Mouse (Mus musculus): ENCODE measurements around the gene Tcf3. TPM values are rescaled to one million over a fixed set of nuclear protein-coding genes. Genes with fewer than 3 reads are reported as not detected.

Gene Tcf3
- polyA plus RNA-seq, 2 experiments: 41.9 to 54.7 TPM

DNA sequence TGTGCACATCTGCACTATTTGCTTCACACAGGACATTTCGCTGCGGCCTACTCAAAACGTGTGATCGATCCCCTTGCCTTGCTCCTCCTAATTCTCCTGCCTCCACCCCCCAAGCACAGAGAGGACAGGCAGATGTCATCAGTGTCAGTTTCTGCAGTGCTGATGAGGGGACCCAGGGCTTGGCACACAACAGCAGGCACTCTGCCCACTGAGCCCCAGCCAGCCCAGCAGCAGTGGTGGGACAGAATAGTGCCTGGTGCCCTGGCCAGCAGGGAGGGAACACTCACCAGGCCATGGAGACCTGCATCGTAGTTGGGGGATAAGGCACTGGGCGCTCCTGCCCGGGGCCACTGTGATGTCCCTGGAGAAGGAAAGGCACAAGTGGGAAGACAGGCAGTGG is 17.9 kb downstream of the Tcf3 start:
- no peak overlapping the region for H3K27ac ChIP-seq
- H3K4me2 ChIP-seq (ENCODE audit: low read depth): no peak overlapping the region
- WGBS (ENCODE audit: insufficient replicate concordance): 89% methylated on average over 7 of the region's 7 CpGs
- peaks cover 22 to 25% of the 10 kb centered on the region in 2 experiments for H3K4me1 ChIP-seq (replicated peaks; ENCODE audit: control insufficient read depth in 2 of 2, insufficient read depth in 2 of 2, low read length in 1 of 2)
- no peak overlapping the region for H3K9ac ChIP-seq (replicated peaks)
- no peak for ATAC-seq (ENCODE audit: insufficient read depth)
- H3K36me3 ChIP-seq (replicated peaks; ENCODE audit: control insufficient read depth, insufficient read depth, low read depth): peaks cover 99% of the 10 kb centered on the region
- TF ChIP-seq EP300 (IDR thresholded peaks at IDR 0.05; ENCODE audit: low read depth): no peak
- TF ChIP-seq CTCF (IDR thresholded peaks at IDR 0.05; ENCODE audit: low read depth): no peak
- H3K27me3 ChIP-seq (ENCODE audit: control insufficient read depth, insufficient read depth, low read length): no peaks in the 10 kb centered on the region
- H3K9me3 ChIP-seq (ENCODE audit: control insufficient read depth, low read length): no peaks in the 10 kb centered on the region
- H3K4me3 ChIP-seq (ENCODE audit: insufficient read depth in 1 of 2, low read depth in 2 of 2, low read length in 2 of 2): no peak overlapping the region
- DNase-seq (ENCODE audit: low read depth in 3 of 3, low spot score in 3 of 3): no peak

DNA sequence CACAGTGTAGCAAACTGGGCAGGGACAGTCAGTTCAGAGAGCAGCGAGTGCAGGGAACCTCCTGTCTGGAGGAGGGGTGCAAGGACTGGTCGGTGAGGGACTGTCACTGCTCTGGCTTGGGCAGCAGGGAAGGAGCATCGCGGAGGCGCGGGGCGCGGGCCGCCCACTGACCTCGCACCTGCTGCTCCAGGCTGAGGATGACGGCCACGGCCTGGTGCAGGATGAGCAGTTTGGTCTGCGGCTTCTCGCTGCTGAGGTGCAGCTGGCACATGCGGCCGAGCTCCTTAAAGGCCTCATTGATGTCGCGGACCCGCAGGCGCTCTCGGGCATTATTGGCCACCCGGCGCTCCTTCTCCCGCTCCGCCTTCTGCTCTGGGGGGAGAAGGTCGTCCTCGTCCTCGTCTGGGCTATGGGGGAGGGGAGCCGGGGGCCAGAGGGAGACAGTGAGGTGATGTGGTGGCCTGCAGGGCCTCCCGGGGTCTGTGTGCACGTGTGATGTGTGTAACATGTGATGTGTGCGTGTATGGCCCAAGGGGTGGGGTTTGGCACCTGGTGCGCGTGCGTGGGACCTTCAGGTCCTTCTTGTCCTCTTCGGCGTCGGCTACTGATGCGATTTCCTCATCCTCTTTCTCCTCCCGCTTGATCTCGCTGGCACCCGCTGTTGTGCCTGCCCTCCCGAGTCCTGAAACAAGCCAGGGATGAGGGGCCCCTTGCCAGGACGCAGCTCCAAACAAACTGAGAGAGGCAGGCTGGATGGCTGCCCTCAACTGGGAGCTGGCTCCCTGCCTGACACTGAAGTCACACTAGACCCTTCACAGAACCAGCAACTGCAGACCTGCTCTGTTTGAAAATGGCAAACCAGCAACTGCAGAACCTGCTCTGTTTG is 20.5 kb downstream of the Tcf3 start:
- Histone ChIP-seq H3K9ac (replicated peaks) (no peak overlapping the region), H3K4me1 (replicated peaks; ENCODE audit: control insufficient read depth in 2 of 2, insufficient read depth in 2 of 2, low read length in 1 of 2) (peaks cover 0 to under 1% of the 10 kb centered on the region in 2 experiments; a peak in 3 of 4 replicates), H3K27me3 (ENCODE audit: control insufficient read depth, insufficient read depth, low read length) (no peaks in the 10 kb centered on the region), H3K4me2 (ENCODE audit: low read depth) (no peak overlapping the region), H3K27ac (no peak overlapping the region), H3K4me3 (ENCODE audit: insufficient read depth in 1 of 2, low read depth in 2 of 2, low read length in 2 of 2) (no peak overlapping the region), H3K9me3 (ENCODE audit: control insufficient read depth, low read length) (no peaks in the 10 kb centered on the region), H3K36me3 (replicated peaks; ENCODE audit: control insufficient read depth, insufficient read depth, low read depth) (peaks cover 83% of the 10 kb centered on the region)
- 86% methylated on average over 44 of the region's 44 CpGs for WGBS (ENCODE audit: insufficient replicate concordance)
- ATAC-seq (ENCODE audit: insufficient read depth) (no peak), DNase-seq (ENCODE audit: low read depth in 3 of 3, low spot score in 3 of 3) (no peak)
- TF ChIP-seq CTCF (IDR thresholded peaks at IDR 0.05; ENCODE audit: low read depth) (no peak), EP300 (IDR thresholded peaks at IDR 0.05; ENCODE audit: low read depth) (no peak)

- no peak for DNase-seq (ENCODE audit: low read depth in 3 of 3, low spot score in 3 of 3)
- H3K27ac ChIP-seq: peak overlapping the region; percentile 88
- H3K27me3 ChIP-seq (ENCODE audit: control insufficient read depth, insufficient read depth, low read length): no peaks in the 10 kb centered on the region
- H3K4me1 ChIP-seq (replicated peaks; ENCODE audit: control insufficient read depth in 2 of 2, insufficient read depth in 2 of 2, low read length in 1 of 2): peaks cover 16 to 19% of the 10 kb centered on the region in 2 experiments
- ATAC-seq (ENCODE audit: insufficient read depth): no peak
- no peaks in the 10 kb centered on the region for H3K9me3 ChIP-seq (ENCODE audit: control insufficient read depth, low read length)
- WGBS (ENCODE audit: insufficient replicate concordance): 38% methylated on average over 4 of the region's 4 CpGs
- no peak for TF ChIP-seq EP300 (IDR thresholded peaks at IDR 0.05; ENCODE audit: low read depth)
- TF ChIP-seq CTCF (IDR thresholded peaks at IDR 0.05; ENCODE audit: low read depth): no peak
- H3K4me3 ChIP-seq (ENCODE audit: insufficient read depth in 1 of 2, low read depth in 2 of 2, low read length in 2 of 2): no peak overlapping the region
- peak overlapping the region; percentile 74; the same call in 1 of the 2 replicates for H3K9ac ChIP-seq (replicated peaks)
- peaks cover 46% of the 10 kb centered on the region for H3K36me3 ChIP-seq (replicated peaks; ENCODE audit: control insufficient read depth, insufficient read depth, low read depth)
- H3K4me2 ChIP-seq (ENCODE audit: low read depth): peak overlapping the region; percentile 92
Observed at GRCm38 (mm10) chr10:80407924-80408323, 25.5 kb downstream of the Tcf3 start.

GRCm38 (mm10) chr10:80406684-80407501 is 26.6 kb downstream of the Tcf3 start, which contains the start of gene Uqcr11:
Uqcr11 (minus strand) TSS chr10:80406830.
- H3K27me3 ChIP-seq (ENCODE audit: control insufficient read depth, insufficient read depth, low read length): no peaks in the 10 kb centered on the region
- H3K4me3 ChIP-seq (ENCODE audit: insufficient read depth in 1 of 2, low read depth in 2 of 2, low read length in 2 of 2): peak within 1 kb of the TSS; percentile 79 to 85
- peak within 1 kb of the TSS; percentile 92 for H3K4me2 ChIP-seq (ENCODE audit: low read depth)
- H3K9ac ChIP-seq (replicated peaks): peak within 1 kb of the TSS; percentile 74
- DNase-seq (ENCODE audit: low read depth in 3 of 3, low spot score in 3 of 3) (peak; percentile 84 to 86 (median 86)), ATAC-seq (ENCODE audit: insufficient read depth) (peak; percentile 79)
- peak within 1 kb of the TSS; percentile 88 for H3K27ac ChIP-seq
- under 1% methylated on average over 27 of the region's 27 CpGs for WGBS (ENCODE audit: insufficient replicate concordance)
- TF ChIP-seq CTCF (IDR thresholded peaks at IDR 0.05; ENCODE audit: low read depth) (no peak), EP300 (IDR thresholded peaks at IDR 0.05; ENCODE audit: low read depth) (no peak)
- peaks cover 16 to 19% of the 10 kb centered on the region in 2 experiments for H3K4me1 ChIP-seq (replicated peaks; ENCODE audit: control insufficient read depth in 2 of 2, insufficient read depth in 2 of 2, low read length in 1 of 2)
- no peaks in the 10 kb centered on the region for H3K9me3 ChIP-seq (ENCODE audit: control insufficient read depth, low read length)
- H3K36me3 ChIP-seq (replicated peaks; ENCODE audit: control insufficient read depth, insufficient read depth, low read depth): peaks cover 42% of the 10 kb centered on the region

Data from liver, embryonic 14.5 days (tissue).